Mouse (Mus musculus): ENCODE results near the gene Ranbp9. TPM values are rescaled to one million over a fixed set of nuclear protein-coding genes. Genes with fewer than 3 reads are reported as not detected.
"Not testable (repeated sequence)": the region's sequence is repeated elsewhere in the genome, so short reads cannot be mapped to it uniquely, and the experiment has no call there.

The Ranbp9 gene
- polyA plus RNA-seq, 1 experiment from 2014 or later: 12.4 TPM

DNA sequence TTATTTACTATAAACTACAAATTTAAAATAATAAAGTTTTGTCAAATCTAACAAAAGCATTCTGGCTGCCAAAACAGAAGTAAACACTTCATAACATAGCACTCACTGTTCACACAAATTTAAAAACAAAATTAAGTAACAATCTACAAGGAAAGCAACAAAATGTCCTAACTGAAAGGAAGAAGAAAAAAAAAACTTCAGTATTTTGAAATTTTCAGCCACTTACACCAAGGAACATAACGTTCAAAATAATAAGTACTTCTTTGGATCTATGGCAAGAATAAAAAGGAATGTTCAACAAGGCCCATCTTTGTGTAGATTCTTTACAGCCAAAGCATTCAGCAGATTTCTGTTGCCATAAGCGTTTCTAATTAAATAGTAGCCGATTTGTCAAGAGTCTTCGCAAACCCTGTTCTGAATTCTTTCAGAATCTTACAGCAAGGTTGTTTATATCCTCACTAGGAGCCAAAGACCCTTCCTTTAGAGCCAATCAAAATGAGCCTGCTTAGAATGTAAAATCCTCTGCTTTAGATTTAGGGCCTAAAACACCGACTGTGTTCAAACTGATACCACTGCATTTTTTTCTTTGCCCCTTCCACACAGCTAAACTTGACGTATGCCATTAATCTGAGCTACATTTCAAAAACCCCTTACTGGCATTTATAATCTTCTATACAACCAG lies 1.9 kb downstream of the Ranbp9 start:
- no peaks in the 10 kb centered on the region for H3K9me3 ChIP-seq (ENCODE audit: low read length)
- H3K4me1 ChIP-seq (ENCODE audit: insufficient read depth, low read depth, low read length): peaks cover 17% of the 10 kb centered on the region; the same call in 1 of the 2 replicates
- H3K27ac ChIP-seq (ENCODE audit: low read length): peak overlapping the region; percentile 100
- H3K36me3 ChIP-seq (ENCODE audit: insufficient read depth, low read length): no peaks in the 10 kb centered on the region
- DNase-seq (ENCODE audit: low spot score) (peak; percentile 74), ATAC-seq (no peak)
- H3K4me2 ChIP-seq (replicated peaks; ENCODE audit: low read depth, low read length): peak overlapping the region; percentile 74
- no peaks in the 10 kb centered on the region for H3K27me3 ChIP-seq (replicated peaks; ENCODE audit: insufficient read depth, low read length)
- WGBS: 2% methylated on average over 6 of the region's 6 CpGs
- peak overlapping the region; percentile 99 for H3K9ac ChIP-seq (replicated peaks; ENCODE audit: low read depth)
- TF ChIP-seq EP300 (IDR thresholded peaks at IDR 0.05) (peak; percentile 96), CTCF (IDR thresholded peaks at IDR 0.05) (no peak)
- H3K4me3 ChIP-seq (ENCODE audit: low read depth, low read length): peak overlapping the region; percentile 93

DNA sequence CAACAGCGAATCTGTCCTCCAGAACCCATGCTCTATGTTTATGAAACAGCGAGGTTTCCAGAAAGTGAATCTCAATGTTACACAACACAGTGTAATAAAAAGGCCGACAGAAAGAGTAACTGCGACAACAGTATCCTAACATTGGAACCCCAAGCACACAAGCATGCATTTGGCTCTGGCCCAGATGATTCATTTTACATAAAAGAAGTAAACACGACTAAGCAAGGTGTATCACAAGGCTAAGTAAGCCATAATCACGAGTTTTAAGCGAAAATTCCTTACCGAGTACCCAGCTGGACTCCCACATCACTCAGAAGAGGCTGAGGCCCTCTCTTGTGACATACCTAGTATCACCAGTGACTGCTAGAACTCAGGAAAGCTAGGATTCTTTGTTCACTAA lies 2.5 kb downstream of the Ranbp9 start:
- TF ChIP-seq CTCF (IDR thresholded peaks at IDR 0.05): no peak
- no peak for TF ChIP-seq EP300 (IDR thresholded peaks at IDR 0.05)
- Histone ChIP-seq H3K27me3 (replicated peaks; ENCODE audit: insufficient read depth, low read length) (no peaks in the 10 kb centered on the region), H3K4me3 (ENCODE audit: low read depth, low read length) (peak overlapping the region; percentile 93), H3K9me3 (ENCODE audit: low read length) (no peaks in the 10 kb centered on the region), H3K36me3 (ENCODE audit: insufficient read depth, low read length) (no peaks in the 10 kb centered on the region), H3K27ac (ENCODE audit: low read length) (peak overlapping the region; percentile 100), H3K4me2 (replicated peaks; ENCODE audit: low read depth, low read length) (peak overlapping the region; percentile 74), H3K9ac (replicated peaks; ENCODE audit: low read depth) (peak overlapping the region; percentile 24; the same call in 1 of the 2 replicates), H3K4me1 (ENCODE audit: insufficient read depth, low read depth, low read length) (peaks cover 21% of the 10 kb centered on the region; the same call in 1 of the 2 replicates)
- 2% methylated on average over 8 of the region's 8 CpGs for WGBS
- DNase-seq (ENCODE audit: low spot score) (peak; percentile 79), ATAC-seq (peak; percentile 3; the same call in 1 of the 2 replicates)

DNA sequence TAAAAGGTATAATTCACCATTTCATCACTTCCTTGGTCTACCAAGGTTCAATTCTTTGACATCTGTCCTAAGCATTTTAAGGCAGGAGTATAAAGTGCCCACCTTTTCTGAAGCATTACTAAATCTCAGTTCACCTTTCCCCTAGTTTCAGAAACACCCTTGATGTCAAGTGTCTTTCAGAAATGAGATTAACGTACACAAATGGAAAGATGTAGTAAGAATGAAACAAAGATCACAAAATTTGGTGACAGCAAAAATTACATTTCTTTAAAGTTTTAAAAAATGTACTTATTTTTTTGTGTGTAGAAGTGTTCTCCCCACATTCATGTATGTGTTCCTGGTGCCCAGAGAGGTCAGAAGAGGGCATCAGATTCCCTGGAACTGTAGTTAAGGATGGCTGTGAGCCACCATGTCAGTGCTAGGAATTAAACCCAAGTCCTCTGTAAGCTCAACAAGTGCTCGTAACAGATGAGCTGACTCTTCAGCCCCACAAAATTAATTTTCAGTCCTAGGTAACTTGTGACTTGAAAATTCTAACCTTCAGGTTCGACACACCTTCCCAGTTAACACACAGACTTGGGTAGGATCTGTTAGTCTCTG lies 3.9 kb downstream of the Ranbp9 start:
- WGBS: 74% methylated on average over 3 of the region's 3 CpGs
- Histone ChIP-seq H3K9ac (replicated peaks; ENCODE audit: low read depth) (no peak overlapping the region), H3K36me3 (ENCODE audit: insufficient read depth, low read length) (no peaks in the 10 kb centered on the region), H3K9me3 (ENCODE audit: low read length) (no peaks in the 10 kb centered on the region), H3K4me3 (ENCODE audit: low read depth, low read length) (no peak overlapping the region), H3K4me1 (ENCODE audit: insufficient read depth, low read depth, low read length) (peaks cover 27% of the 10 kb centered on the region; the same call in 1 of the 2 replicates), H3K4me2 (replicated peaks; ENCODE audit: low read depth, low read length) (peak overlapping the region; percentile 74; the same call in 1 of the 2 replicates), H3K27me3 (replicated peaks; ENCODE audit: insufficient read depth, low read length) (no peaks in the 10 kb centered on the region), H3K27ac (ENCODE audit: low read length) (no peak overlapping the region)
- DNase-seq (ENCODE audit: low spot score): no peak
- no peak for TF ChIP-seq CTCF (IDR thresholded peaks at IDR 0.05)
- no peak for TF ChIP-seq EP300 (IDR thresholded peaks at IDR 0.05)
- no peak for ATAC-seq

DNA sequence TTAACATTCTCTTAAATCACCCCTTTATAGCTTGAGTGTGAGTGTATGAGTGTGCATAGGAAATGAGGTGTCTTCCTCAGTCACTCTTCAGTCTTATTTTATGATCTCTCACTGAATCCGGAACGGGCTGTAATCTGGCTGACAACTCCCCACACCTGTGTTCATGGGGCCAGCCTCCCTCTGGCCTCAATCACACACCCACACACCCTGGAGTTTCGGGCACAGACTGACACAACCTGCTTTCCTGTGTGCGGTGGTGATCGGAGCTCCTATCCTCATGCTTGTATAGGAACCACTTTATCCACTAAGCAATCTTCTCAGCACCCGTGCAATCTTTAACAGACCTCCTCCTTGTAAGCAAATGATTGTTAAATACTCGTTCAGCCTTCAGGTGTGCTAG lies 4.9 kb downstream of the Ranbp9 start:
- H3K9me3 ChIP-seq (ENCODE audit: low read length): no peaks in the 10 kb centered on the region
- WGBS: 54% methylated on average over 7 of the region's 7 CpGs

DNA sequence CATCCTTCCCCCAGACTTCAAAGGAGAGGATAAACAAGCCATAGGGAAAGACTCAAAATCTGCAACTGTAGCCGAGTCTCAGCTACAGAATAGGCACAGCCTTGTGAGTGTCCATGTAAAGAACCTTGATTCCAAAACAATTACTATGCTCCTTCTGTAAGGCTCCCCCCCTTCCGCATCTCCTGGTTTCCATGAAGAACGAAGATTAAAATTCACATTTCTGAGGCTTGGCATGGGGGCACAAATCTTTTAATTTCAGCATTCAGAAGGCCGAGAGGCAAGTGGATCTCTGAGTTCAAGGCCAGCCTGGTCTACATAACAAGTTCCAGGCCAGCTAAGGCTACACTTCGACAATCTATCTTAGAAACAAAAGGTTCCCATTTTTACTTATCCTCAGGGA lies 6.4 kb downstream of the Ranbp9 start:
- Histone ChIP-seq H3K4me3 (ENCODE audit: low read depth, low read length) (no peak overlapping the region), H3K27me3 (replicated peaks; ENCODE audit: insufficient read depth, low read length) (no peaks in the 10 kb centered on the region), H3K36me3 (ENCODE audit: insufficient read depth, low read length) (no peaks in the 10 kb centered on the region), H3K4me2 (replicated peaks; ENCODE audit: low read depth, low read length) (no peak overlapping the region), H3K27ac (ENCODE audit: low read length) (no peak overlapping the region), H3K4me1 (ENCODE audit: insufficient read depth, low read depth, low read length) (peaks cover 27% of the 10 kb centered on the region; the same call in 1 of the 2 replicates), H3K9ac (replicated peaks; ENCODE audit: low read depth) (no peak overlapping the region), H3K9me3 (ENCODE audit: low read length) (no peaks in the 10 kb centered on the region)
- no peak for TF ChIP-seq CTCF (IDR thresholded peaks at IDR 0.05)
- TF ChIP-seq EP300 (IDR thresholded peaks at IDR 0.05): no peak
- 82% methylated on average over 5 of the region's 5 CpGs for WGBS
- DNase-seq (ENCODE audit: low spot score) (no peak), ATAC-seq (no peak)

More for the DNA sequence above, 4.9 kb downstream of the Ranbp9 start:
- peak overlapping the region; percentile 9; the same call in 1 of the 2 replicates for H3K4me2 ChIP-seq (replicated peaks; ENCODE audit: low read depth, low read length)
- no peaks in the 10 kb centered on the region for H3K36me3 ChIP-seq (ENCODE audit: insufficient read depth, low read length)
- H3K27ac ChIP-seq (ENCODE audit: low read length): 0 out of 2 replicates have a peak overlapping the region, but pooled peaks have one; percentile 0
- TF ChIP-seq CTCF (IDR thresholded peaks at IDR 0.05) (no peak), EP300 (IDR thresholded peaks at IDR 0.05) (no peak)
- ATAC-seq: no peak
- H3K27me3 ChIP-seq (replicated peaks; ENCODE audit: insufficient read depth, low read length): no peaks in the 10 kb centered on the region
- DNase-seq (ENCODE audit: low spot score): no peak
- no peak overlapping the region for H3K9ac ChIP-seq (replicated peaks; ENCODE audit: low read depth)
- H3K4me1 ChIP-seq (ENCODE audit: insufficient read depth, low read depth, low read length): peaks cover 27% of the 10 kb centered on the region; the same call in 1 of the 2 replicates
- no peak overlapping the region for H3K4me3 ChIP-seq (ENCODE audit: low read depth, low read length)

DNA sequence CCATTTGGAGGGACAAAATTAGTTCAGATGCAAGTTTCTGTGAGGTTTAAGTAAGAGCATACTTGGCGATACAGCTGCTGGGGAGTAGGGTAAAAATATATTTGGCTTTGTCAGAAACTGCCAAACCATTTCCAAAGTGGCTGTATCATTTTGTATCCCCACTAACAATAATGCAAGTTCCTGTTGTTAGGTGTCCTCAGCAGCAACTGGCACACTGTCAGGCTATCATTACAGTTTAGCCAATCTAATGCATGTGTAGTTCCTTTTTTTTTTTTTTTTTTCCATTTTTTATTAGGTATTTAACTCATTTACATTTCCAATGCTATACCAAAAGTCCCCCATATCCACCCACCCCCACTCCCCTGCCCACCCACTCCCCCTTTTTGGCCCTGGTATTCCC lies 9.2 kb downstream of the Ranbp9 start:
- not testable (repeated sequence) for H3K27me3 ChIP-seq (replicated peaks; ENCODE audit: insufficient read depth, low read length); ATAC-seq; DNase-seq (ENCODE audit: low spot score); H3K4me3 ChIP-seq (ENCODE audit: low read depth, low read length); H3K4me2 ChIP-seq (replicated peaks; ENCODE audit: low read depth, low read length); H3K36me3 ChIP-seq (ENCODE audit: insufficient read depth, low read length); H3K9ac ChIP-seq (replicated peaks; ENCODE audit: low read depth); H3K9me3 ChIP-seq (ENCODE audit: low read length); H3K27ac ChIP-seq (ENCODE audit: low read length)
- WGBS: 93% methylated on average over 1 of the region's 1 CpGs
- H3K4me1 ChIP-seq (ENCODE audit: insufficient read depth, low read depth, low read length): peaks cover 22% of the 10 kb centered on the region; the same call in 1 of the 2 replicates
